Mouse (Mus musculus) ES-Bruce4 (cell line): ENCODE measurements at regions not wholly inside any gene's neighbourhood (a gene's known extent, or its start where the extent isn't known, plus 50 kb on each side); places are given as distances from the start of the nearest gene placed in this dataset.

Source experiments
- CTCF ChIP-seq: IDR thresholded peaks from one replicate; pipeline ENCODE4 v1.8.1; 2011; ENCODE audit warnings: low read depth, low read length
- EP300 ChIP-seq: IDR thresholded peaks from 2 replicates; pipeline ENCODE4 v1.6.1; 2011; ENCODE audit warnings: low read depth, low read length; ENCODE audit not compliant: insufficient read depth
- POLR2A ChIP-seq: IDR thresholded peaks from one replicate; pipeline ENCODE4 v1.8.1; 2011; ENCODE audit warnings: low read length; ENCODE audit not compliant: insufficient read depth

GRCm38 (mm10) chr8:5472999-5473398 lies 367.8 kb upstream of the Slc10a2 start:
- TF ChIP-seq EP300 (no peak), POLR2A (no peak), CTCF (no peak)
